Mouse (Mus musculus) bone marrow, adult 2 months (tissue): ENCODE results near the gene Arrb1.

Source experiments
- CTCF ChIP-seq: fragments of 200-500 bp; IDR thresholded peaks from 2 replicates; pipeline ENCODE4 v1.5.1; 2011; ENCODE audit warnings: low read length, control low read depth; ENCODE audit not compliant: control insufficient read depth, insufficient read depth
- POLR2A ChIP-seq: fragments of 200-500 bp; IDR thresholded peaks from 2 replicates; pipeline ENCODE4 v1.6.1; 2011; ENCODE audit warnings: low read depth, mild to moderate bottlenecking, control low read depth, low read length, borderline replicate concordance; ENCODE audit not compliant: control insufficient read depth

DNA sequence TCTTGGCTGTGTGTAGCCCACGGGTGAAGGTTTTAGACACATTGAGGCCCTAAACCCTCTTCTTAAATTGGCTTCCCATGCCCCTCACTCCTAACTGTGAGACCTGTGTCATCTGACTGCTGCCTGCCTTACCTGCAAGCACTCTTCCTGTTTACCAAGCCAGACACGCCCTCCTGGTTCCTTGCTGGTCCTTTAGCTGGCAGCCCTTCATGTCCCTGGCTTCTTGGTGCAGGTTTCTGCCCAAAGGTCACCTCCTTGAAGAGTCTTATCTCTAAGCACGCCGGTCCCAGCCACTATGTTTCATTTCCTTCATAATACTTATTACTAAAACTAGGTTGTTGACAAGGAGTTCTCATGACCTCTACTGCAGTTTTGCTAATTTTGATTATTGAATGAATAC is 2.7 kb upstream of the Arrb1 start:
- TF ChIP-seq CTCF (no peak), POLR2A (no peak)
